Mouse (Mus musculus) MEL (cell line): ENCODE data around the gene Cela2a. TPM values are rescaled to one million over a fixed set of nuclear protein-coding genes. Genes with fewer than 3 reads are reported as not detected.

ENCODE experiments used
- DNase-seq: peaks from one replicate; pipeline ENCODE4 v3.0.0; 2011; ENCODE audit warnings: low read depth, low spot score
- H3K27ac ChIP-seq: 2 replicates; pipeline ENCODE4 v1.5.1; 2012; ENCODE audit warnings: low read depth, mild to moderate bottlenecking, control low read depth, low read length, moderate library complexity; ENCODE audit not compliant: control insufficient read depth
- H3K27me3 ChIP-seq, 2 experiments: fragments of 150-350 bp in 1 of 2; sonication (generic) in 1 of 2; 2 replicates each; pipeline ENCODE4 v1.6.1; 2012; ENCODE audit warnings: low read length in 2 of 2, mild to moderate bottlenecking in 2 of 2, improper control_type of control experiment in 1 of 2, moderate library complexity in 1 of 2; ENCODE audit not compliant: insufficient read depth in 2 of 2, control insufficient read depth in 1 of 2
- H3K36me3 ChIP-seq, 2 experiments: 2 replicates each; pipeline ENCODE4 v1.6.1; 2012 to 2014; ENCODE audit warnings: low read length in 2 of 2, improper control_type of control experiment in 1 of 2, inconsistent platforms in 1 of 2, mild to moderate bottlenecking in 1 of 2; ENCODE audit not compliant: insufficient read depth in 2 of 2, control insufficient read depth in 1 of 2
- H3K4me1 ChIP-seq, 2 experiments: fragments of 150-350 bp in 1 of 2; sonication (generic) in 1 of 2; 2 replicates each; pipeline ENCODE4 v1.6.1; 2012; ENCODE audit warnings: low read length in 2 of 2, improper control_type of control experiment in 1 of 2, mild to moderate bottlenecking in 1 of 2; ENCODE audit not compliant: insufficient read depth in 2 of 2, control insufficient read depth in 1 of 2
- H3K4me3 ChIP-seq, 2 experiments: fragments of 150-350 bp in 1 of 2; sonication (generic) in 1 of 2; 2 replicates each; pipeline ENCODE4 v1.5.1; 2012; ENCODE audit warnings: low read depth in 2 of 2, low read length in 2 of 2, mild to moderate bottlenecking in 2 of 2, moderate library complexity in 2 of 2, control low read depth in 1 of 2, improper control_type of control experiment in 1 of 2; ENCODE audit not compliant: control insufficient read depth in 1 of 2, insufficient read depth in 1 of 2
- H3K79me2 ChIP-seq: 2 replicates; pipeline ENCODE4 v1.6.1; 2012; ENCODE audit warnings: mild to moderate bottlenecking, low read length, moderate library complexity; ENCODE audit not compliant: control insufficient read depth, poor library complexity, insufficient read depth
- H3K9ac ChIP-seq: 2 replicates; pipeline ENCODE4 v1.6.1; 2012; ENCODE audit warnings: low read depth, mild to moderate bottlenecking, control low read depth, low read length, moderate library complexity; ENCODE audit not compliant: control insufficient read depth, poor library complexity, severe bottlenecking
- H3K9me3 ChIP-seq: fragments of 150-350 bp; sonication (generic); replicated peaks from 2 replicates; pipeline ENCODE4 v1.6.1; 2012; ENCODE audit warnings: mild to moderate bottlenecking, low read length, improper control_type of control experiment, moderate library complexity; ENCODE audit not compliant: insufficient read depth
- CHD1 ChIP-seq: IDR thresholded peaks from 2 replicates; pipeline ENCODE4 v1.6.1; 2012; ENCODE audit warnings: low read depth, mild to moderate bottlenecking, inconsistent platforms, low read length, improper control_type of control experiment
- CTCF ChIP-seq, 3 experiments: IDR thresholded peaks in 2 of 3; conservative IDR thresholded peaks in 1 of 3; 2 replicates each; pipeline ENCODE4 v1.5.1; 2011 to 2012; ENCODE audit warnings: low read length in 3 of 3, low read depth in 2 of 3, mild to moderate bottlenecking in 2 of 3, improper control_type of control experiment in 1 of 3, inconsistent platforms in 1 of 3, mixed read lengths in 1 of 3, moderate library complexity in 1 of 3; ENCODE audit not compliant: control insufficient read depth in 1 of 3, insufficient read depth in 1 of 3, poor library complexity in 1 of 3, severe bottlenecking in 1 of 3
- E2F4 ChIP-seq: IDR thresholded peaks from 2 replicates; pipeline ENCODE4 v1.6.1; 2011; ENCODE audit warnings: low read depth, low read length, improper control_type of control experiment, borderline replicate concordance
- ELF1 ChIP-seq: IDR thresholded peaks from 2 replicates; pipeline ENCODE4 v1.6.1; 2014; ENCODE audit warnings: low read depth, mild to moderate bottlenecking, inconsistent platforms, low read length, improper control_type of control experiment, moderate library complexity
- EP300 ChIP-seq, 2 experiments: IDR thresholded peaks; 2 replicates each; pipeline ENCODE4 v1.6.1; 2011; ENCODE audit warnings: improper control_type of control experiment in 2 of 2, low read length in 2 of 2, low read depth in 1 of 2, mild to moderate bottlenecking in 1 of 2
- ETS1 ChIP-seq: IDR thresholded peaks from 2 replicates; pipeline ENCODE4 v1.6.1; 2012; ENCODE audit warnings: low read depth, mild to moderate bottlenecking, inconsistent platforms, low read length, improper control_type of control experiment, moderate library complexity
- GABPA ChIP-seq: IDR thresholded peaks from 2 replicates; pipeline ENCODE4 v1.6.1; 2012; ENCODE audit warnings: low read depth, mild to moderate bottlenecking, inconsistent platforms, low read length, improper control_type of control experiment, moderate library complexity
- GATA1 ChIP-seq: IDR thresholded peaks from 2 replicates; pipeline ENCODE4 v1.6.1; 2011; ENCODE audit warnings: low read depth, low read length, improper control_type of control experiment
- HCFC1 ChIP-seq: IDR thresholded peaks from 2 replicates; pipeline ENCODE4 v1.6.1; 2012; ENCODE audit warnings: low read depth, mild to moderate bottlenecking, inconsistent platforms, low read length, improper control_type of control experiment, moderate library complexity
- KAT2A ChIP-seq: conservative IDR thresholded peaks from 2 replicates; pipeline ENCODE4 v1.6.1; 2012; ENCODE audit warnings: low read depth, low read length, improper control_type of control experiment, inconsistent platforms
- MAX ChIP-seq: IDR thresholded peaks from 2 replicates; pipeline ENCODE4 v1.6.1; 2011; ENCODE audit warnings: low read length, improper control_type of control experiment
- MEF2A ChIP-seq: IDR thresholded peaks from 2 replicates; pipeline ENCODE4 v1.6.1; 2014; ENCODE audit warnings: low read depth, mild to moderate bottlenecking, inconsistent platforms, low read length, improper control_type of control experiment; ENCODE audit not compliant: poor library complexity, insufficient replicate concordance, severe bottlenecking; ENCODE audit errors: extremely low read depth
- MXI1 ChIP-seq: IDR thresholded peaks from 2 replicates; pipeline ENCODE4 v1.6.1; 2011; ENCODE audit warnings: mild to moderate bottlenecking, low read depth, low read length, improper control_type of control experiment
- MYC ChIP-seq: IDR thresholded peaks from 2 replicates; pipeline ENCODE4 v1.6.1; 2011; ENCODE audit warnings: low read depth, mild to moderate bottlenecking, low read length, improper control_type of control experiment, moderate library complexity
- NELFE ChIP-seq: IDR thresholded peaks from 2 replicates; pipeline ENCODE4 v1.6.1; 2011; ENCODE audit warnings: low read depth, low read length, improper control_type of control experiment
- POLR2A ChIP-seq, 2 experiments: IDR thresholded peaks; 2 replicates each; pipeline ENCODE4 v1.6.1; 2011 to 2012; ENCODE audit warnings: low read length in 2 of 2, mild to moderate bottlenecking in 2 of 2, control low read depth in 1 of 2, improper control_type of control experiment in 1 of 2, low read depth in 1 of 2, moderate library complexity in 1 of 2; ENCODE audit not compliant: control insufficient read depth in 1 of 2, insufficient read depth in 1 of 2, poor library complexity in 1 of 2
- RCOR1 ChIP-seq: IDR thresholded peaks from 2 replicates; pipeline ENCODE4 v1.6.1; 2012; ENCODE audit warnings: low read depth, mild to moderate bottlenecking, inconsistent platforms, low read length, improper control_type of control experiment
- SIN3A ChIP-seq: IDR thresholded peaks from 2 replicates; pipeline ENCODE4 v1.6.1; 2012; ENCODE audit warnings: low read length, improper control_type of control experiment, inconsistent platforms
- SMC3 ChIP-seq: IDR thresholded peaks from 2 replicates; pipeline ENCODE4 v1.6.1; 2011; ENCODE audit warnings: low read depth, low read length, improper control_type of control experiment
- TAL1 ChIP-seq: IDR thresholded peaks from 2 replicates; pipeline ENCODE4 v1.6.1; 2012; ENCODE audit warnings: mild to moderate bottlenecking, inconsistent platforms, low read length, moderate library complexity, mixed read lengths
- TCF12 ChIP-seq: IDR thresholded peaks from 2 replicates; pipeline ENCODE4 v1.6.1; 2014; ENCODE audit warnings: low read depth, mild to moderate bottlenecking, inconsistent platforms, low read length, improper control_type of control experiment, moderate library complexity
- UBTF ChIP-seq: IDR thresholded peaks from 2 replicates; pipeline ENCODE4 v1.6.1; 2012; ENCODE audit warnings: low read depth, mild to moderate bottlenecking, inconsistent platforms, low read length, improper control_type of control experiment, moderate library complexity, borderline replicate concordance; ENCODE audit not compliant: insufficient read depth
- USF1 ChIP-seq: IDR thresholded peaks from 2 replicates; pipeline ENCODE4 v1.6.1; 2014; ENCODE audit warnings: low read depth, mild to moderate bottlenecking, inconsistent platforms, low read length, improper control_type of control experiment, moderate library complexity
- ZKSCAN1 ChIP-seq: IDR thresholded peaks from 2 replicates; pipeline ENCODE4 v1.6.1; 2012; ENCODE audit warnings: low read depth, mild to moderate bottlenecking, inconsistent platforms, low read length, improper control_type of control experiment, moderate library complexity
- ZMIZ1 ChIP-seq: IDR thresholded peaks from 2 replicates; pipeline ENCODE4 v1.6.1; 2012; ENCODE audit warnings: low read depth, mild to moderate bottlenecking, inconsistent platforms, low read length, improper control_type of control experiment, moderate library complexity
- ZNF384 ChIP-seq: IDR thresholded peaks from 2 replicates; pipeline ENCODE4 v1.6.1; 2012; ENCODE audit warnings: low read depth, mild to moderate bottlenecking, inconsistent platforms, low read length, improper control_type of control experiment
- polyA plus RNA-seq, 2 experiments: library from polyadenylated mRNA; stranded (reverse) in 1 of 2; unstranded in 1 of 2; fragments of >175 nt in 1 of 2; fragments of >200 nt in 1 of 2; gene quantifications; 2 replicates each; pipeline versions ENCODE4 v1.2.1 to v1.2.4; 2012; ENCODE audit warnings: low replicate concordance in 2 of 2, low read depth in 1 of 2; ENCODE audit not compliant: insufficient read length in 2 of 2, insufficient read depth in 1 of 2, missing spikeins in 1 of 2
- total RNA-seq: library from RNA; depleted of rRNA; stranded (reverse); fragments of 300-350 nt; gene quantifications from 2 replicates; pipeline ENCODE4 v1.2.3, GENCODE M21; 2012

Gene Cela2a
- total and polyA plus RNA-seq, 3 experiments, result not detected

DNA sequence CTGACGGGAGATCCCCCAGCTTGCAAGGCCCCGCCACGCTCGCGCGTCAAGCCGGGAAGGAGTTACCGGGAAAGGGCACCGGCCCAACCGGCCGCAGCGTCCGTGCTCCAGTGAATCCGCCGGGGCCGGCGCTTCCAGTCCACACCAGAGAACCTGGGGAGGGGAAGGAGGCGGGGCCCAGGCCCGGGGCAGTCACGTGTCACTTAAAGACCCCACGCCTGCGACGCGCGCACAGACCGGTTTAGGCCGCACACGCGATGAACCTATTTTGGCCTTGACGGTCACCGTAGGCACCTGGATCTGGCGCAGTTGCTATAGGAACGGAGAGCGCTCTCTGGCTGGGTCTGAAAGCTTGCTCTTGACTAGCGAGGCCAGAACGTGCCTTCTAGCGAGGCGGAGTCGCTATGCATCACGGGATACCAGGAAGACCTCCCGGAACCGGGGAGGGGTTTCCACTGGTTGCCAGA lies 35.4 kb downstream of the Cela2a start, which contains the start of gene Dnajc16 (continued):
- TF ChIP-seq KAT2A, result peak; percentile 66
- peak; percentile 95 for TF ChIP-seq HCFC1
- peak; percentile 78 for TF ChIP-seq NELFE
- 0 out of 2 replicates have a peak, but pooled peaks have one; percentile 57 for TF ChIP-seq ZMIZ1
- TF ChIP-seq MEF2A, result no peak
- no peak for TF ChIP-seq CHD1
- peak; percentile 61 for TF ChIP-seq TCF12
- peak; percentile 99 for TF ChIP-seq USF1
- TF ChIP-seq ELF1, result peak; percentile 91
- no peak for TF ChIP-seq ZNF384
- peak; percentile 51; the same call in 1 of the 2 replicates for TF ChIP-seq ETS1
- TF ChIP-seq UBTF, result no peak
- TF ChIP-seq MYC, result peak; percentile 98
- no peak for TF ChIP-seq CTCF (IDR thresholded peaks at IDR 0.05 in 2 of 3, conservative IDR thresholded peaks at IDR 0.05 in 1 of 3; ENCODE audit: control insufficient read depth in 1 of 3, insufficient read depth in 1 of 3, low read depth in 2 of 3, low read length in 3 of 3, poor library complexity in 1 of 3, severe bottlenecking in 1 of 3)
- no peak for TF ChIP-seq ZKSCAN1
- TF ChIP-seq SMC3, result no peak
- TF ChIP-seq GATA1, result 0 out of 2 replicates have a peak, but pooled peaks have one; percentile 4
- TF ChIP-seq GABPA, result no peak; the same call in 1 of the 2 replicates
- TF ChIP-seq, all 39 proteins: peak for 22

DNA sequence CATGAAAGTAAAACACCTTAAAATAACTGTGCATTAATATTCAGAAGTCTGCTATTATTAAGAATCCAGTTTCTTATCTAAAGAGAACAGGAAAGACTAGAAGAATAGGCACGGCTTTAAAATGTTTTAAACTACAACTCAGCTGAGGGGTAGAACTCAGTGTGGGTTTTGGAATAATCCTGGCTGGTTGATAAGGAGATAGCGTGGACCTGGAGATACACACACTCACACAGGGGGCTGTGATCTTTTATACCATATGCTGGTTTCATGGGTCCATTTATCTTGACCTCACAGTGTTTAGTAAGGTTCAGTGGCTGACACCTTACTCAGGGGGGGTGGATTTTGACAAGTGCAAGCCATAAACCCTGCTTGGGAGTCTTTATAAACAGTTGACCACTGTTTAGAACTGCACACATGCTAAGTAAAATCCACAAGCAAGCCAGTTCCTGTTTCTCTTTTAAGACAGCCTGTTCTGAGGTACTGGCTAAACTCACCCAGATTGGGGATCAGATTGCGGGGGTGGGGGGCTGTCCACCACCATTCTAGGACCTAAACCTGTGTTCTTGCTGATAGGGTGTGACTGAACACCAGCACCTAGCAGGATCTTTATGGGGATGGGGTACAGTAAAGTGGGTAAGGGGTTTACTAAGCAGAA lies 36.3 kb downstream of the Cela2a start:
- Histone ChIP-seq H3K27me3 (no peaks in the 10 kb centered on the region), H3K4me1 (peaks cover 6 to 8% of the 10 kb centered on the region in 2 experiments; a peak in 2 of 4 replicates), H3K27ac (peak overlapping the region; percentile 33), H3K36me3 (peaks cover 0 to 6% of the 10 kb centered on the region in 2 experiments; a peak in 2 of 4 replicates), H3K9me3 (no peaks in the 10 kb centered on the region), H3K9ac (peak overlapping the region; percentile 87), H3K79me2 (peaks cover 2% of the 10 kb centered on the region; the same call in 1 of the 2 replicates), H3K4me3 (peak overlapping the region; percentile 78)
- DNase-seq, result peak; percentile 66
- TF ChIP-seq ETS1, result peak; percentile 42; the same call in 1 of the 2 replicates
- peak; percentile 62; the same call in 1 of the 2 replicates for TF ChIP-seq GATA1
- TF ChIP-seq POLR2A (IDR thresholded peaks at IDR 0.05; ENCODE audit: control insufficient read depth in 1 of 2, insufficient read depth in 1 of 2, low read depth in 1 of 2, low read length in 2 of 2, poor library complexity in 1 of 2), result no peak
- no peak for TF ChIP-seq MAX
- no peak for TF ChIP-seq CHD1
- 0 out of 2 replicates have a peak, but pooled peaks have one; percentile 10 for TF ChIP-seq RCOR1
- peak; percentile 56 for TF ChIP-seq MXI1
- TF ChIP-seq E2F4, result no peak
- peak; percentile 18 to 35; a peak in 3 of 4 replicates for TF ChIP-seq EP300 (IDR thresholded peaks at IDR 0.05; ENCODE audit: low read depth in 1 of 2, low read length in 2 of 2)
- no peak for TF ChIP-seq CTCF (IDR thresholded peaks at IDR 0.05 in 2 of 3, conservative IDR thresholded peaks at IDR 0.05 in 1 of 3; ENCODE audit: control insufficient read depth in 1 of 3, insufficient read depth in 1 of 3, low read depth in 2 of 3, low read length in 3 of 3, poor library complexity in 1 of 3, severe bottlenecking in 1 of 3)
- TF ChIP-seq MYC, result 0 out of 2 replicates have a peak, but pooled peaks have one; percentile 26
- TF ChIP-seq TAL1, result peak; percentile 52
- TF ChIP-seq SIN3A, result no peak
- TF ChIP-seq TCF12, result 0 out of 2 replicates have a peak, but pooled peaks have one; percentile 20
